Mouse (Mus musculus) layer of hippocampus, adult 9-10 months (tissue): Measurements from ENCODE around the gene Ambra1.

Experiments
- DNase-seq: peaks from one replicate; pipeline ENCODE4 v3.0.0; 2022; ENCODE audit warnings: low spot score

Gene Ambra1

GRCm38 (mm10) chr2:91872658-91873057 lies 142.7 kb downstream of the Ambra1 start:
- no peak for DNase-seq

GRCm38 (mm10) chr2:91876000-91876805 lies 146.3 kb downstream of the Ambra1 start:
- DNase-seq, result no peak

GRCm38 (mm10) chr2:91876806-91877140 lies 146.8 kb downstream of the Ambra1 start:
- no peak for DNase-seq

GRCm38 (mm10) chr2:91878387-91879180 lies 148.7 kb downstream of the Ambra1 start:
- DNase-seq, result no peak

GRCm38 (mm10) chr2:91883961-91884360 lies 154.0 kb downstream of the Ambra1 start:
- DNase-seq, result no peak

GRCm38 (mm10) chr2:91884616-91885015 lies 154.7 kb downstream of the Ambra1 start:
- DNase-seq, result no peak

- DNase-seq, result no peak
These were observed 164.8 kb downstream of the Ambra1 start for GRCm38 (mm10) chr2:91894716-91895115.

- no peak for DNase-seq
These were observed 165.5 kb downstream of the Ambra1 start for GRCm38 (mm10) chr2:91895401-91895800.

GRCm38 (mm10) chr2:91897968-91898367 lies 168.0 kb downstream of the Ambra1 start:
- no peak for DNase-seq

GRCm38 (mm10) chr2:91899141-91899540 lies 169.2 kb downstream of the Ambra1 start:
- DNase-seq, result no peak

GRCm38 (mm10) chr2:91900431-91900830 lies 170.5 kb downstream of the Ambra1 start:
- DNase-seq, result no peak

- DNase-seq, result no peak
These were observed 172.4 kb downstream of the Ambra1 start for GRCm38 (mm10) chr2:91902336-91902735.

- no peak for DNase-seq
These were observed 173.4 kb downstream of the Ambra1 start for GRCm38 (mm10) chr2:91903171-91903925.

GRCm38 (mm10) chr2:91904618-91905307 lies 174.8 kb downstream of the Ambra1 start:
- no peak for DNase-seq

- no peak for DNase-seq
These were observed 176.2 kb downstream of the Ambra1 start for GRCm38 (mm10) chr2:91906141-91906540.

GRCm38 (mm10) chr2:91912616-91913015 lies 182.7 kb downstream of the Ambra1 start:
- no peak for DNase-seq

- no peak for DNase-seq
These were observed 183.6 kb downstream of the Ambra1 start for GRCm38 (mm10) chr2:91913328-91914110.

GRCm38 (mm10) chr2:91916346-91916977 lies 186.5 kb downstream of the Ambra1 start:
- DNase-seq, result no peak

- no peak for DNase-seq
These were observed 187.2 kb downstream of the Ambra1 start for GRCm38 (mm10) chr2:91917096-91917495.

- no peak for DNase-seq
These were observed 190.2 kb downstream of the Ambra1 start for GRCm38 (mm10) chr2:91920130-91920529.
